Mouse (Mus musculus): Measurements from ENCODE around the gene Hlx. TPM values are rescaled to one million over a fixed set of nuclear protein-coding genes. Genes with fewer than 3 reads are reported as not detected.

Hlx gene
- polyA plus RNA-seq, 1 experiment from 2014 or later: 30.0 TPM

- no peak overlapping the region for H3K27ac ChIP-seq (ENCODE audit: low read length)
Observed at GRCm38 (mm10) chr1:184734991-184735920, 2.8 kb upstream of the Hlx start.

GRCm38 (mm10) chr1:184734067-184734830 lies 1.8 kb upstream of the Hlx start:
- Histone ChIP-seq H3K9ac (ENCODE audit: low read depth, low read length) (peak overlapping the region; percentile 52), H3K36me3 (ENCODE audit: control insufficient read depth, insufficient read depth, low read length) (no peaks in the 10 kb centered on the region), H3K27ac (ENCODE audit: low read length) (peak overlapping the region; percentile 60), H3K9me3 (ENCODE audit: control insufficient read depth, low read length) (no peaks in the 10 kb centered on the region), H3K4me2 (ENCODE audit: low read depth, low read length) (peak overlapping the region; percentile 54), H3K27me3 (replicated peaks; ENCODE audit: control insufficient read depth, insufficient read depth, low read length) (peaks cover 19% of the 10 kb centered on the region; the same call in 1 of the 2 replicates), H3K4me1 (ENCODE audit: control insufficient read depth, insufficient read depth, low read length) (peaks cover 3% of the 10 kb centered on the region; the same call in 1 of the 2 replicates), H3K4me3 (ENCODE audit: low read length) (peak overlapping the region; percentile 73)
- ATAC-seq: no peak
- 5% methylated on average over 27 of the region's 27 CpGs for WGBS

More at GRCm38 (mm10) chr1:184734991-184735920, 2.8 kb upstream of the Hlx start:
- ATAC-seq: no peak
- Histone ChIP-seq H3K4me1 (ENCODE audit: control insufficient read depth, insufficient read depth, low read length) (peaks cover 3% of the 10 kb centered on the region; the same call in 1 of the 2 replicates), H3K4me3 (ENCODE audit: low read length) (no peak overlapping the region), H3K27me3 (replicated peaks; ENCODE audit: control insufficient read depth, insufficient read depth, low read length) (peaks cover 19% of the 10 kb centered on the region; the same call in 1 of the 2 replicates), H3K4me2 (ENCODE audit: low read depth, low read length) (no peak overlapping the region), H3K9ac (ENCODE audit: low read depth, low read length) (no peak overlapping the region), H3K36me3 (ENCODE audit: control insufficient read depth, insufficient read depth, low read length) (no peaks in the 10 kb centered on the region), H3K9me3 (ENCODE audit: control insufficient read depth, low read length) (no peaks in the 10 kb centered on the region)
- WGBS: 20% methylated on average over 25 of the region's 25 CpGs

GRCm38 (mm10) chr1:184733300-184734066 lies 1.1 kb upstream of the Hlx start:
- Histone ChIP-seq H3K4me2 (ENCODE audit: low read depth, low read length) (peak overlapping the region; percentile 54), H3K36me3 (ENCODE audit: control insufficient read depth, insufficient read depth, low read length) (no peaks in the 10 kb centered on the region), H3K27me3 (replicated peaks; ENCODE audit: control insufficient read depth, insufficient read depth, low read length) (peaks cover 18% of the 10 kb centered on the region; the same call in 1 of the 2 replicates), H3K27ac (ENCODE audit: low read length) (peak overlapping the region; percentile 60), H3K9ac (ENCODE audit: low read depth, low read length) (peak overlapping the region; percentile 66), H3K9me3 (ENCODE audit: control insufficient read depth, low read length) (no peaks in the 10 kb centered on the region), H3K4me1 (ENCODE audit: control insufficient read depth, insufficient read depth, low read length) (peaks cover 3% of the 10 kb centered on the region; the same call in 1 of the 2 replicates), H3K4me3 (ENCODE audit: low read length) (peak overlapping the region; percentile 73)
- no peak for ATAC-seq
- WGBS: 5% methylated on average over 28 of the region's 28 CpGs

GRCm38 (mm10) chr1:184731644-184732545 lies 524 bp downstream of the Hlx start:
- under 1% methylated on average over 82 of the region's 85 CpGs for WGBS
- Histone ChIP-seq H3K36me3 (ENCODE audit: control insufficient read depth, insufficient read depth, low read length) (no peaks in the 10 kb centered on the region), H3K4me1 (ENCODE audit: control insufficient read depth, insufficient read depth, low read length) (peaks cover 14% of the 10 kb centered on the region), H3K9me3 (ENCODE audit: control insufficient read depth, low read length) (no peaks in the 10 kb centered on the region), H3K27ac (ENCODE audit: low read length) (peak overlapping the region; percentile 99), H3K27me3 (replicated peaks; ENCODE audit: control insufficient read depth, insufficient read depth, low read length) (peaks cover 27% of the 10 kb centered on the region; the same call in 1 of the 2 replicates), H3K4me2 (ENCODE audit: low read depth, low read length) (peak overlapping the region; percentile 54), H3K9ac (ENCODE audit: low read depth, low read length) (peak overlapping the region; percentile 94), H3K4me3 (ENCODE audit: low read length) (peak overlapping the region; percentile 73)
- ATAC-seq: peak; percentile 37

- Histone ChIP-seq H3K4me2 (ENCODE audit: low read depth, low read length) (peak overlapping the region; percentile 54), H3K9me3 (ENCODE audit: control insufficient read depth, low read length) (no peaks in the 10 kb centered on the region), H3K27ac (ENCODE audit: low read length) (peak overlapping the region; percentile 99), H3K4me1 (ENCODE audit: control insufficient read depth, insufficient read depth, low read length) (peaks cover 18% of the 10 kb centered on the region), H3K4me3 (ENCODE audit: low read length) (peak overlapping the region; percentile 73), H3K36me3 (ENCODE audit: control insufficient read depth, insufficient read depth, low read length) (no peaks in the 10 kb centered on the region), H3K27me3 (replicated peaks; ENCODE audit: control insufficient read depth, insufficient read depth, low read length) (peaks cover 27% of the 10 kb centered on the region), H3K9ac (ENCODE audit: low read depth, low read length) (peak overlapping the region; percentile 94)
- no peak for ATAC-seq
- WGBS: 4% methylated on average over 18 of the region's 18 CpGs
Observed at GRCm38 (mm10) chr1:184731091-184731640, 1.3 kb downstream of the Hlx start.

GRCm38 (mm10) chr1:184730453-184731013 lies 1.9 kb downstream of the Hlx start:
- WGBS: 5% methylated on average over 12 of the region's 12 CpGs
- peak overlapping the region; percentile 54 for H3K4me2 ChIP-seq (ENCODE audit: low read depth, low read length)
- peak overlapping the region; percentile 73 for H3K4me3 ChIP-seq (ENCODE audit: low read length)
- peak overlapping the region; percentile 99 for H3K27ac ChIP-seq (ENCODE audit: low read length)
- no peak for ATAC-seq
- H3K27me3 ChIP-seq (replicated peaks; ENCODE audit: control insufficient read depth, insufficient read depth, low read length): peaks cover 27% of the 10 kb centered on the region
- no peaks in the 10 kb centered on the region for H3K9me3 ChIP-seq (ENCODE audit: control insufficient read depth, low read length)
- peaks cover 18% of the 10 kb centered on the region for H3K4me1 ChIP-seq (ENCODE audit: control insufficient read depth, insufficient read depth, low read length)
- H3K9ac ChIP-seq (ENCODE audit: low read depth, low read length): peak overlapping the region; percentile 94
- no peaks in the 10 kb centered on the region for H3K36me3 ChIP-seq (ENCODE audit: control insufficient read depth, insufficient read depth, low read length)

- peak overlapping the region; percentile 73 for H3K4me3 ChIP-seq (ENCODE audit: low read length)
- no peaks in the 10 kb centered on the region for H3K9me3 ChIP-seq (ENCODE audit: control insufficient read depth, low read length)
- WGBS: 3% methylated on average over 19 of the region's 19 CpGs
- H3K9ac ChIP-seq (ENCODE audit: low read depth, low read length): peak overlapping the region; percentile 94
- no peak for ATAC-seq
- peak overlapping the region; percentile 54 for H3K4me2 ChIP-seq (ENCODE audit: low read depth, low read length)
- H3K4me1 ChIP-seq (ENCODE audit: control insufficient read depth, insufficient read depth, low read length): peaks cover 25% of the 10 kb centered on the region
- H3K36me3 ChIP-seq (ENCODE audit: control insufficient read depth, insufficient read depth, low read length): no peaks in the 10 kb centered on the region
- peak overlapping the region; percentile 51 for H3K27ac ChIP-seq (ENCODE audit: low read length)
- H3K27me3 ChIP-seq (replicated peaks; ENCODE audit: control insufficient read depth, insufficient read depth, low read length): peaks cover 27% of the 10 kb centered on the region
Observed at GRCm38 (mm10) chr1:184729357-184730140, 2.9 kb downstream of the Hlx start.
